Mouse (Mus musculus) bone marrow, adult 2 months (tissue): ENCODE results near the gene Lgr5. TPM values are rescaled to one million over a fixed set of nuclear protein-coding genes. Genes with fewer than 3 reads are reported as not detected.

Experiments used
- H3K27ac ChIP-seq: fragments of 200-500 bp; 2 replicates; pipeline ENCODE4 v1.5.1; 2012; ENCODE audit warnings: low read depth, mild to moderate bottlenecking, control low read depth, inconsistent platforms, low read length; ENCODE audit not compliant: control insufficient read depth, poor library complexity, insufficient read depth
- H3K4me1 ChIP-seq: fragments of 200-500 bp; 2 replicates; pipeline ENCODE4 v1.6.1; 2011; ENCODE audit warnings: low read length; ENCODE audit not compliant: control insufficient read depth, insufficient read depth
- H3K4me3 ChIP-seq: fragments of 200-500 bp; replicated peaks from 2 replicates; pipeline ENCODE3; 2011; ENCODE audit warnings: mild to moderate bottlenecking, low read depth, low read length, control low read depth; ENCODE audit not compliant: control insufficient read depth
- CTCF ChIP-seq: fragments of 200-500 bp; IDR thresholded peaks from 2 replicates; pipeline ENCODE4 v1.5.1; 2011; ENCODE audit warnings: low read length, control low read depth; ENCODE audit not compliant: control insufficient read depth, insufficient read depth
- POLR2A ChIP-seq: fragments of 200-500 bp; IDR thresholded peaks from 2 replicates; pipeline ENCODE4 v1.6.1; 2011; ENCODE audit warnings: low read depth, mild to moderate bottlenecking, control low read depth, low read length, borderline replicate concordance; ENCODE audit not compliant: control insufficient read depth
- WGBS: fragments of 180-500 bp; shearing (Covaris S2); methylation state at CpG from one replicate; pipeline ENCODE4 v1.1.7; 2018; 5-methylcytosine and 5-hydroxymethylcytosine counted together
- polyA plus RNA-seq: library from polyadenylated mRNA; stranded (reverse); fragments of >200 nt; gene quantifications from 2 replicates; pipeline ENCODE4 v1.2.4, GENCODE M21; 2011; ENCODE audit warnings: low replicate concordance; ENCODE audit not compliant: missing spikeins, insufficient read depth, insufficient read length

The Lgr5 gene
- 1.4 and 1.8 TPM in 2 replicates for polyA plus RNA-seq

GRCm38 (mm10) chr10:115587301-115587969 lies at the start of gene Lgr5:
Gene Lgr5 (minus strand): TSS chr10:115587780.
- Histone ChIP-seq H3K4me3 (no peak within 1 kb of the TSS), H3K27ac (no peak within 1 kb of the TSS; the same call in 1 of the 2 replicates), H3K4me1 (no peaks in the 10 kb centered on the region)
- WGBS, result 1% methylated on average over 47 of the region's 47 CpGs
- TF ChIP-seq CTCF (no peak), POLR2A (no peak)

- H3K4me1 ChIP-seq, result no peaks in the 10 kb centered on the region; the same call in 1 of the 2 replicates
- TF ChIP-seq POLR2A, result no peak
- WGBS, result 71% methylated on average over 6 of the region's 6 CpGs
Measured at GRCm38 (mm10) chr10:115626678-115627077, 39.1 kb upstream of the Lgr5 start.

GRCm38 (mm10) chr10:115624957-115625356 lies 37.4 kb upstream of the Lgr5 start:
- Histone ChIP-seq H3K4me3 (no peak overlapping the region), H3K4me1 (no peaks in the 10 kb centered on the region; the same call in 1 of the 2 replicates), H3K27ac (no peak overlapping the region)
- 77% methylated on average over 2 of the region's 2 CpGs for WGBS
- TF ChIP-seq POLR2A (no peak), CTCF (no peak)

More at GRCm38 (mm10) chr10:115626678-115627077, 39.1 kb upstream of the Lgr5 start:
- Histone ChIP-seq H3K27ac (no peak overlapping the region), H3K4me3 (no peak overlapping the region)

- no peak for TF ChIP-seq CTCF
- TF ChIP-seq POLR2A, result no peak
- Histone ChIP-seq H3K27ac (no peak overlapping the region), H3K4me1 (no peaks in the 10 kb centered on the region; the same call in 1 of the 2 replicates), H3K4me3 (peak overlapping the region; percentile 24)
- 14% methylated on average over 15 of the region's 15 CpGs for WGBS
Measured at GRCm38 (mm10) chr10:115623956-115624671, 36.5 kb upstream of the Lgr5 start.

GRCm38 (mm10) chr10:115623481-115623880 lies 35.9 kb upstream of the Lgr5 start:
- 66% methylated on average over 7 of the region's 7 CpGs for WGBS
- H3K4me1 ChIP-seq, result no peaks in the 10 kb centered on the region; the same call in 1 of the 2 replicates
- no peak overlapping the region for H3K4me3 ChIP-seq
- TF ChIP-seq POLR2A, result no peak
- TF ChIP-seq CTCF, result no peak
- H3K27ac ChIP-seq, result no peak overlapping the region

- TF ChIP-seq POLR2A (no peak), CTCF (no peak)
- 33% methylated on average over 15 of the region's 15 CpGs for WGBS
- Histone ChIP-seq H3K27ac (no peak overlapping the region), H3K4me3 (no peak overlapping the region), H3K4me1 (no peaks in the 10 kb centered on the region)
Measured at GRCm38 (mm10) chr10:115618288-115618856, 30.8 kb upstream of the Lgr5 start.

- no peak overlapping the region for H3K27ac ChIP-seq
- no peak overlapping the region for H3K4me3 ChIP-seq
- WGBS, result 13% methylated on average over 13 of the region's 15 CpGs
- TF ChIP-seq POLR2A, result no peak
- TF ChIP-seq CTCF, result no peak
- H3K4me1 ChIP-seq, result no peaks in the 10 kb centered on the region
Measured at GRCm38 (mm10) chr10:115617456-115618287, 30.1 kb upstream of the Lgr5 start.

- 82% methylated on average over 1 of the region's 1 CpGs for WGBS
- Histone ChIP-seq H3K4me3 (no peak overlapping the region), H3K4me1 (no peaks in the 10 kb centered on the region), H3K27ac (no peak overlapping the region)
- no peak for TF ChIP-seq CTCF
- no peak for TF ChIP-seq POLR2A
Measured at GRCm38 (mm10) chr10:115595748-115596147, 8.2 kb upstream of the Lgr5 start.

- H3K4me1 ChIP-seq, result no peaks in the 10 kb centered on the region
- H3K27ac ChIP-seq, result no peak overlapping the region
- 75% methylated on average over 6 of the region's 6 CpGs for WGBS
- no peak overlapping the region for H3K4me3 ChIP-seq
- TF ChIP-seq POLR2A (no peak), CTCF (no peak)
Measured at GRCm38 (mm10) chr10:115593651-115594050, 6.1 kb upstream of the Lgr5 start.
